Mouse (Mus musculus) embryo, embryonic 11.5 days (tissue): ENCODE results near the gene Pigu.

Experiments used
- DNase-seq: peaks from one replicate; pipeline ENCODE4 v3.0.0-alpha.2; 2012; ENCODE audit warnings: low read depth, low spot score

Gene Pigu

GRCm38 (mm10) chr2:155287456-155288250 lies 69.6 kb downstream of the Pigu start:
- DNase-seq: no peak

DNA sequence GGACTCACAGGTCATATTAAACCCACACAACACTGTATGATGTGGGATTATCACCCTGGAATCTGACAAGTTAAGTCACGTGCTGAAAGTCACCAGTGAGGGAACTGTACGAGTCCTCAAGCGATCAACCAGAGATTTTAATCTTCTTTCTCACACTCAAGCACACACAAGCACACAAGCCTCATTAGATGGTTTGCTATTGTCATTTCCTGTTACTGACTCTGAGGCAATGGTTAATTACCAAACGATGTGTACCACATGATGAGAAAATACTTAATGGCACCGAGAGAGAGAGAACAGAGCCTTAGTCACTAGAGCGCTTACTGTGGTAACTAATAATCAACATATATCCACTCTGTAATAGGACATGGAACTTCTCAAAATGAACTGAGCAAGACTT lies 71.5 kb downstream of the Pigu start:
- no peak for DNase-seq

- no peak for DNase-seq
Observed at GRCm38 (mm10) chr2:155284647-155285046, 72.6 kb downstream of the Pigu start.

DNA sequence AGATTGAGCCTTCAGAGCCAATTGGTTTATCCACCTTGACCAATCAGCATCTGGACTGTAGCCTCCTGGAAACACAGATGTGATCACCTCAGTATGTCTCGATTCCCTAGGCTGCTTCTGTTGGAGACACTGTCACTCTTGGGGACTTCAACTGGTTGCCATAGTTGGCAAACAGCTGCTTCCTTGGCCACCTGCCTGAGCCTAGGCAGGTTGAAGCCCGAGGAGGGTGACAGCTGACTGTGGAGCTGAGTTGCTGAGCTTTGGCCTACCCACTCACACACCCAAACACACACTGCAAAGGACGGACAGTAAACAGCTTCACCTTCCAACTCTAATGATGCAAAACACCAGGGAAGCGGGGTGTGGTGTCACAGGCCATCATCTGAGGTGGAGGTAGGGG lies 73.4 kb downstream of the Pigu start:
- no peak for DNase-seq

GRCm38 (mm10) chr2:155280116-155280515 lies 77.1 kb downstream of the Pigu start:
- DNase-seq: no peak

- DNase-seq: no peak
Observed at GRCm38 (mm10) chr2:155279163-155279562, 78.1 kb downstream of the Pigu start.

GRCm38 (mm10) chr2:155278361-155278760 lies 78.9 kb downstream of the Pigu start:
- no peak for DNase-seq

GRCm38 (mm10) chr2:155277721-155278120 lies 79.5 kb downstream of the Pigu start:
- no peak for DNase-seq

DNA sequence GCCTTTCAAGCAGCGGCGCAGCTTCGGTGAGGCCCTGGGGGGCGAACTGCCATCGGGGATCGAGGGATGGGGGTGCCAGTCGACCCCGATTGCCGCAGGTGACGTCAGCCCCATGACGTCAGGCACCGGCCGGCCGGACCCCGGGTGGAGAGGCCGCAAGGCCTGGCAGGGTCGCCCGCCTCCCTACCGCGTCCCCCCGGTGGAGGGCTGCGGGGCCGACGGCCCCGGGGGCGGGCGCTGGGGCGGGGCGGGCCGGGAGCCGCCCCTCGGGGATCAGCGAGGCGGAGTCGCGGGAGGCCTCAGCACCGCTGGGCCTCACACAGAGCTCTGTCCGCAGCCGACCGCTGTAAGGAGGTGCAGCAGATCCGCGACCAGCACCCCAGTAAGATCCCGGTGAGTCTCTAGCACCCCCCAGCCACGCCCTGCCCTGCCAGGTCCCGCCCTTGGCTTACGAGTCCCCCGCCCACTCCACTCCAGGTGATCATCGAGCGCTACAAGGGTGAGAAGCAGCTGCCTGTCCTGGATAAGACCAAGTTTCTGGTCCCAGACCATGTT lies 80.5 kb downstream of the Pigu start:
- DNase-seq: peak; percentile 47

- peak; percentile 97 for DNase-seq
Observed at GRCm38 (mm10) chr2:155276195-155276594, 81.0 kb downstream of the Pigu start, which contains the start of gene Map1lc3a. Gene Map1lc3a (plus strand): TSS chr2:155276297.

DNA sequence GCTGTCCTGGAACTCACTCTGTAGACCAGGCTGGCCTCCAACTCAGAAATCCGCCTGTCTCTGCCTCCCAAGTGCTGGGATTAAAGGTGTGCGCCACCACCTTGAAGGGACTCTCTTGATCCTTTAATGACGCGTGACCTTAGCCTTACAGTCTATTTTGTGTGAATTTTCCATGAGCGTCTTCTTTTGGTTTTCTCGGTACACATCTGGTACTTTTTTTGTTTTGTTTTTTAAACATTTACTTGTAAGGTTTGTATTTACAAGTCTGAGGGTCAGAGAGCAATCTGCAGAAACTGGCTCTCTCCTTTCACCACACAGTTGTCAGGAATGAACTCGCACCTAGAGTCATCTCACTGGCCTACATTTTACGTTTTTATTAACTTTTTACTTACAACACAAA lies 83.6 kb downstream of the Pigu start:
- DNase-seq: no peak

DNA sequence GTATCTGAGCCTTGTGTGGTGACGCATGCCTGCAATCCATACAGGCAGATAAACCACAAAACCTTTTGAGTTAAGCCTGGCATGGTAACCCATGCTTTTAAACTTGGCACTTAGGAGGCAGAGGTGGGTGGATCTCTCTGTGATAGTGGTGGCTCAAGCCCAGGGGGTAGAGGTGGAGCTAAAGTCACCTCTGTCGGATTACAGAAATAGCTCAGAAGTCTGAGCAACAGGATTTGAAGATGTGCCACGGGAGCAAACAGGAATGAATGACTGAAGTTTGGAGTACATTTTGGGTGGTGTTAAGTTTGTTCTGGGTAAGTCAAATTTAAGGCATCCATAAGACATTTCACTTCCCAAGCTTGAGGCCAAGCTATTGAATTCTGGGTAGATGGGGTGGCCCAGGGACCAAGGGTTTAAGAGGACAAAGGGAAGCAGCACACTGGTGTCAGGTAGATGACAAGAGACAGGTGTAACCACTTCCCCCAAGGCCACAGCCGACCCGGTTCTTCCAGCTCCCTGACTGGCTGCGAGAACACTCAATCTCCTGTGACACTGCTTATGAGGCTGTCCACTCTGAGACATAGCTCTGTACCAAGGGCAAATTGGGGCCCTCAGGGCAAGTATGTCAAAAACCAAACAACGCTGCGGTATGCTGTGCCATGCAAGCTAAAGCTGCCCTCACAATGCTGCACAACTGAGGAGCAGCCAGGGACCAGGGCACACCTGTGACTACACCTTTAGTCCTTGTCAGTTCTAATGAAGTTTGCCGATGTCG lies 84.6 kb downstream of the Pigu start:
- no peak for DNase-seq

DNA sequence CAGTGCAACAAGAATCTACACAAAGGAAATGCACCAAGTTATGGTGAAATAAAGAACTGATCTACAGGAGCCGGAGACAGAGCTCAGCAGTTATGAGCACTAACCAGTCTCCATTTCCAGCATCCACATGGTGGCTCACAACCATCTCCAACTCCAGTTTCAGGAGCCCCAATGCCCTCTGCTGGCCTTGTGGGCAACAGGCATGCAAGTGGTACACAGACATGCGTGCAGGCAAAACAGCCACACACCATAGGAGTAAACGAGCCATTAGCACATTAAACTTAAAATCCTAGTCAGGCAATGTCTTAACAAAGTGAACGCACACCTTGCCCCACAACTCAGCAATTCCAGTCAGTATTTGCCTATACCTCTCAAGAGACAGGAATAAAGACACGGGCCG lies 85.3 kb downstream of the Pigu start:
- DNase-seq: no peak

- DNase-seq: no peak
Observed at GRCm38 (mm10) chr2:155266896-155267295, 90.3 kb downstream of the Pigu start.

- no peak for DNase-seq
Observed at GRCm38 (mm10) chr2:155265526-155265925, 91.7 kb downstream of the Pigu start.

- DNase-seq: no peak
Observed at GRCm38 (mm10) chr2:155249588-155249987, 107.6 kb downstream of the Pigu start.

DNA sequence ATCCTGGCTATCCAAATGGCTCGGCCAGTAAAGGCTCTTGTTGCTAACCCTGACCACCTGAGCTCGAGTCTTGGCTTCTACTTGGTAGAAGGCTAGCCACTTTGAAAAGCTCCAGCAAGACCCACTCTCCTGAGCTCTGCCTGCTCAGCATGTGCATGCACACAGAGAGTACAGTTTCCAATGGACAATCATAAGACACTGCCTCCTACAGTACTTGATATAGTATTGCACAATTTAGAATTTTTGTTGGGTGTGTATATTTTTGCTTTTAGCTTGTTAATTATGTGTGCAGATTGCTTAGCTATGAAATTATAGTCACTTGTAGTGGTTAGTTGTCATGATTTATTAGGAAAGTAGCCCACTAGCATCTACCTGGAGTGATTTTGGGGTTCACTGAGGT lies 108.5 kb downstream of the Pigu start:
- no peak for DNase-seq

DNA sequence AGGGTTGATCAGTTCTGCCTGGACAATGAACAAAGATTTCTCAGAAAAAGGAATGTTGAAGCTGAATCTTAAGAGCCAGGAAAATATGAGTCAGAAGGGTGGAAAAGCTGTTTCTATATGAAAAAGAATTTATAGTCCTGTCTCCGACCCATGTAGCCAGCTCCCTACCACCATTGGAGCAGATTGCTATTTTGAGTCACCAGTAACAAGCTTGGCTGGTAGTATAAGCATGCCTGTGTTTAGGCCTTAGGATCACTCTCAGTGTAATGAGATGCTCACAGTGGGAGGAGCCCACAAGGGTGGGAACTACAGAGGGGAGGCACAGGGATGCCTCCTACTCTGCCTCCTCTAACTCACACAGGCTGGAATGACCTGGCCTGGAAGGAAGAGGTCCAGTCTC lies 109.0 kb downstream of the Pigu start:
- DNase-seq: no peak

- no peak for DNase-seq
Observed at GRCm38 (mm10) chr2:155246231-155246630, 111.0 kb downstream of the Pigu start.

GRCm38 (mm10) chr2:155242296-155242855 lies 114.9 kb downstream of the Pigu start:
- no peak for DNase-seq

DNA sequence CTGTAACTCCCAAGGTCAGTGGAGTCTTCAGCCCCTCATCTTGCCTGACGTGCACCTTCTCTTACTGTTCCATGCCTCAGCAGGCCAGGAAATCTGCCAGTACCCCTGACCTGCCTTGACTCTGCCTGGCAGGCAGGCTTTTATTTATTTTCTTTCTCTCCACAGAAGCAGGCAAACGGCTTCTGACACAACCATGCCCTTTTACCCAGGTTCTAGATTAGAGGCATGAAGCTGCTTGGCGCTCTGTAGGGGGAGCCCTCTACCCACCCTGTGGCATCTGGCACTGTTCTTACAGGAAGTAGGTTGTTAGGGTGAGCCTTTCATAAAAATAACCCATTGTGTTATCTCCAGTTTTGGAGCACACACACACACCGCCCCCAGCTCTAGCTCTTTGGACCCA lies 116.3 kb downstream of the Pigu start:
- no peak for DNase-seq

DNA sequence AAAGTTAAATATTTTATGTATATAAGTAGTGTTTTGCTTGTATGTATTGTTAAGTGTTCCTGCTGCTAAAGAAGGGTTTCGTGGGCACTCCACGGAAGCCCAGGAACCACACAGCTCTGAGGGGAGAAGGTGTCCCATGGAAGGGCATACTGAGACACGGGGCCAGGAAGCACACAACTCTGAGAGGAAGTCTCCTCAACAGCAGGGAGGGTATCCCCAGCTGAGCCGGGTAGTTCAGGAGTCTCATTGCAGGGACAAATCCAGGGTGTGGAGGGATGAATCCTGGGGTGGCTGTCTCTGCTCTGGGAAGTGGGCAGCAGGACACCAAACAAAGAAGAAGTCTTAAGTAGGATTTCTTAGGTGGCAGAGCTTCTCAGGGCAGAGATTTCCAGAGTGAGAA lies 120.0 kb downstream of the Pigu start:
- DNase-seq: no peak
